In genomic region chr7:100653480-100654266, GRCm38 (mm10) we compare ENCODE assay signal across 9 mouse cellular contexts. TPM values are rescaled to one million over a fixed set of nuclear protein-coding genes. Genes with fewer than 3 reads are reported as not detected.
DNase-seq lines count a peak whose midpoint lies in the region; ATAC-seq and TF ChIP-seq lines count a peak whose summit lies in the region.
"Had no signal": no experiment of that assay in that cellular context is flagged by ENCODE, and none has a peak within 500 bp of the region (broad histone marks: within the 10 kb centered on the region; RNA-seq: fewer than 3 reads in every experiment).

No protein-coding gene starts in this region.

- H3K4me2 ChIP-seq in intestine, embryonic 15.5 days (replicated peaks), result no peak overlapping the region
- H3K4me2 ChIP-seq in intestine, postnatal 0 days (replicated peaks; ENCODE audit: low read depth), result no peak overlapping the region
- H3K4me2 ChIP-seq: embryonic facial prominence, embryonic 13.5 days had no signal

- WGBS in intestine, embryonic 15.5 days, result 82% methylated on average over 9 of the region's 9 CpGs
- 83% methylated on average over 9 of the region's 9 CpGs for WGBS in intestine, postnatal 0 days

- no peaks in the 10 kb centered on the region for H3K36me3 ChIP-seq in intestine, embryonic 15.5 days
- peaks cover 3% of the 10 kb centered on the region; the same call in 1 of the 2 replicates for H3K36me3 ChIP-seq in intestine, postnatal 0 days (ENCODE audit: control insufficient read depth, insufficient read depth)
- H3K36me3 ChIP-seq: embryonic facial prominence, embryonic 13.5 days had no signal

- TF ChIP-seq CTCF in intestine, postnatal 0 days (IDR thresholded peaks at IDR 0.05; ENCODE audit: low read depth), result no peak

- H3K9me3 ChIP-seq in intestine, embryonic 15.5 days, result no peaks in the 10 kb centered on the region
- no peaks in the 10 kb centered on the region for H3K9me3 ChIP-seq in intestine, postnatal 0 days (ENCODE audit: control insufficient read depth)
- H3K9me3 ChIP-seq: embryonic facial prominence, embryonic 13.5 days had no signal

- ATAC-seq in intestine, embryonic 15.5 days, result 0 out of 2 replicates have a peak, but pooled peaks have one; percentile 35
- ATAC-seq in intestine, postnatal 0 days, result no peak

- no peak overlapping the region for H3K27ac ChIP-seq in intestine, embryonic 15.5 days
- no peak overlapping the region for H3K27ac ChIP-seq in intestine, postnatal 0 days (ENCODE audit: low read depth, low read length)
- H3K27ac ChIP-seq: embryonic facial prominence, embryonic 13.5 days had no signal

- intact Hi-C loops in left cerebral cortex, postnatal 4 days (cut with DNase I), result no loop called here

- DNase-seq in forelimb bud, embryonic 11.5 days (ENCODE audit: low read depth, low spot score), result peak; percentile 18
- peak; percentile 53 for DNase-seq in left cerebral cortex, postnatal 4 days
- DNase-seq in right cerebral cortex, postnatal 14 days, result peak; percentile 37
- no peak for DNase-seq in ovary, postnatal 14 days (ENCODE audit: low spot score)
- no peak for DNase-seq in cerebellum, postnatal 25 days
- no peak for DNase-seq in lung, postnatal 10 days

- no peak overlapping the region for H3K9ac ChIP-seq in intestine, embryonic 15.5 days
- H3K9ac ChIP-seq in intestine, postnatal 0 days (ENCODE audit: low read depth, low read length), result no peak overlapping the region
- H3K9ac ChIP-seq: embryonic facial prominence, embryonic 13.5 days had no signal

- H3K27me3 ChIP-seq in intestine, embryonic 15.5 days (replicated peaks), result no peaks in the 10 kb centered on the region
- no peaks in the 10 kb centered on the region for H3K27me3 ChIP-seq in intestine, postnatal 0 days (replicated peaks; ENCODE audit: control insufficient read depth, insufficient read depth, low read length)
- H3K27me3 ChIP-seq: embryonic facial prominence, embryonic 13.5 days had no signal

- no peak overlapping the region for H3K4me3 ChIP-seq in intestine, embryonic 15.5 days (replicated peaks)
- H3K4me3 ChIP-seq in intestine, postnatal 0 days (ENCODE audit: low read depth, low read length), result no peak overlapping the region
- H3K4me3 ChIP-seq: embryonic facial prominence, embryonic 13.5 days had no signal

- H3K4me1 ChIP-seq in intestine, embryonic 15.5 days (replicated peaks), result peaks cover 1% of the 10 kb centered on the region; the same call in 1 of the 2 replicates
- H3K4me1 ChIP-seq in intestine, postnatal 0 days (replicated peaks; ENCODE audit: control insufficient read depth, insufficient read depth, low read length), result 0 out of 2 replicates have a peak, but pooled peaks cover 3% of the 10 kb centered on the region

RNA-seq across cellular contexts. Expression of gene Plekhb1, which starts 8.5 kb away (rescaled TPM):
- polyA plus RNA-seq in intestine, embryonic 15.5 days (2015; fragmentation: Nextera tagmentation; extraction: Ambion mirVana), result 14.6 and 15.3 TPM in 2 replicates
- 12.9 and 14.6 TPM in 2 replicates for polyA plus RNA-seq in intestine, postnatal 0 days (2015; fragmentation: Nextera tagmentation; extraction: Ambion mirVana)
- 10 to 100 TPM; 11.6 to 14.3 TPM for total RNA-seq in left cerebral cortex, postnatal 4 days (2021)

RNA-seq across cellular contexts. Expression of gene Mrpl48, which starts 45.6 kb away (rescaled TPM):
- polyA plus RNA-seq in intestine, embryonic 15.5 days (2015; fragmentation: Nextera tagmentation; extraction: Ambion mirVana), result 87.7 and 87.9 TPM in 2 replicates
- polyA plus RNA-seq in intestine, postnatal 0 days (2015; fragmentation: Nextera tagmentation; extraction: Ambion mirVana), result 89.4 and 94.8 TPM in 2 replicates
- total RNA-seq in left cerebral cortex, postnatal 4 days (2021), result 10 to 100 TPM; 44.9 to 47.4 TPM

RNA-seq across cellular contexts. Expression of gene Rab6a, which starts 46.5 kb away (rescaled TPM):
- 105 and 116 TPM in 2 replicates for polyA plus RNA-seq in intestine, embryonic 15.5 days (2015; fragmentation: Nextera tagmentation; extraction: Ambion mirVana)
- 122 and 123 TPM in 2 replicates for polyA plus RNA-seq in intestine, postnatal 0 days (2015; fragmentation: Nextera tagmentation; extraction: Ambion mirVana)
- 100 to 1,000 TPM; 298 to 307 TPM for total RNA-seq in left cerebral cortex, postnatal 4 days (2021)

RNA-seq across cellular contexts. Expression of gene Fam168a, which starts 52.8 kb away (rescaled TPM):
- 25.1 and 26.9 TPM in 2 replicates for polyA plus RNA-seq in intestine, embryonic 15.5 days (2015; fragmentation: Nextera tagmentation; extraction: Ambion mirVana)
- polyA plus RNA-seq in intestine, postnatal 0 days (2015; fragmentation: Nextera tagmentation; extraction: Ambion mirVana), result 13.2 and 14.6 TPM in 2 replicates
- 100 to 1,000 TPM; 240 to 242 TPM for total RNA-seq in left cerebral cortex, postnatal 4 days (2021)

Comparison
In these comparisons a context has a peak if more than half of its experiments do, and no peak if none do; other contexts are left out.
1. DNase-seq: peak in forelimb bud, embryonic 11.5 days (single experiment), left cerebral cortex, postnatal 4 days (single experiment) and right cerebral cortex, postnatal 14 days (single experiment); none in ovary, postnatal 14 days (single experiment), cerebellum, postnatal 25 days (0 of 2) and lung, postnatal 10 days (single experiment).